Mouse (Mus musculus): ENCODE measurements around the gene Ccdc33. TPM values are rescaled to one million over a fixed set of nuclear protein-coding genes. Genes with fewer than 3 reads are reported as not detected.

Gene Ccdc33
- polyA plus RNA-seq, 1 experiment from 2014 or later = 0.13 TPM

GRCm38 (mm10) chr9:57992781-57993591 is 125.6 kb downstream of the Ccdc33 start:
- H3K9me3 ChIP-seq (ENCODE audit: control insufficient read depth, low read length) = no peaks in the 10 kb centered on the region
- ATAC-seq (ENCODE audit: low FRiP score) (no peak; the same call in 1 of the 2 replicates), DNase-seq (ENCODE audit: low spot score) (no peak)
- H3K4me1 ChIP-seq (replicated peaks; ENCODE audit: control insufficient read depth, insufficient read depth, low read length) = peaks cover 11% of the 10 kb centered on the region
- no peak overlapping the region for H3K9ac ChIP-seq
- 48% methylated on average over 8 of the region's 8 CpGs for WGBS
- no peak overlapping the region for H3K4me2 ChIP-seq (replicated peaks)
- no peak overlapping the region for H3K4me3 ChIP-seq (replicated peaks; ENCODE audit: low read length)
- H3K36me3 ChIP-seq (replicated peaks; ENCODE audit: control insufficient read depth, insufficient read depth) = no peaks in the 10 kb centered on the region
- no peak overlapping the region for H3K27ac ChIP-seq
- peaks cover 7% of the 10 kb centered on the region; the same call in 1 of the 2 replicates for H3K27me3 ChIP-seq (ENCODE audit: control insufficient read depth, insufficient read depth, low read length)

- 90% methylated on average over 3 of the region's 3 CpGs for WGBS
- H3K4me2 ChIP-seq (replicated peaks) = no peak overlapping the region
- H3K36me3 ChIP-seq (replicated peaks; ENCODE audit: control insufficient read depth, insufficient read depth) = no peaks in the 10 kb centered on the region
- H3K27me3 ChIP-seq (ENCODE audit: control insufficient read depth, insufficient read depth, low read length) = peaks cover 7% of the 10 kb centered on the region; the same call in 1 of the 2 replicates
- H3K4me3 ChIP-seq (replicated peaks; ENCODE audit: low read length) = no peak overlapping the region
- ATAC-seq (ENCODE audit: low FRiP score) (no peak), DNase-seq (ENCODE audit: low spot score) (no peak)
- no peaks in the 10 kb centered on the region for H3K9me3 ChIP-seq (ENCODE audit: control insufficient read depth, low read length)
- H3K27ac ChIP-seq = no peak overlapping the region
- H3K4me1 ChIP-seq (replicated peaks; ENCODE audit: control insufficient read depth, insufficient read depth, low read length) = 0 out of 2 replicates have a peak, but pooled peaks cover 5% of the 10 kb centered on the region
- no peak overlapping the region for H3K9ac ChIP-seq
These were observed 126.6 kb downstream of the Ccdc33 start for GRCm38 (mm10) chr9:57992060-57992459.

DNA sequence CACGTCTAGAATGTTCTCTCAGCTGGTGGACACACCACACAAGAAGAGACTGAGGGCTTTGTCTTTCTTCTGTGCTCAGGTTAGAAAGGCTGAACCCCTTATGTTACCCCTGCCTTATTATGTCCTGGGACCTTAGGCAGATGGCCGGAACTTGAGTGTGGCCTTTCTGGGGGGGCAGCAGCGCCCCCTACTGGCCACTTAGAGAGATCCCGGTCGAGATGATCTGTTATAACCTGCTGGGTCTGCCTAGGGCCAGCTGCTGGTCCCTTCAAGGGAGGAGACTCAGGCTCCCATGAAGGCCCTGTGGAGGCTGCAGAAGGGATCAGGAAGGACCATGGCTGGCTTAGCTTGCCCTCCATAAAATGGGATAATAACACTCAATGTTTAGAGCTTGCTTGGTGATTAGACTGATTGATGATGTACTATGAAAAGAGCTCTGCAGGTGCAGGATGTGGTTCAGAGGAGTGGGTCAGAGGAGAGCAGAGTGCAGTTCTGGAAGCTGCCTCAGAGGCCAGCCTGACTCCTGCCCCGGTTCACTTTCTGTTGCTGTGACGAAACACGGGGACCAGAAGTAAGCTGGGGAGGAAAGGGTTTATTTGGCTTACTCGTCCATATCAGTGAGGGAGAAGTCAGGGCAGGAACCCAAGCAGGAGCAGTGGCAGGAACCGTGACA is 128.0 kb downstream of the Ccdc33 start:
- Histone ChIP-seq H3K4me2 (replicated peaks) (no peak overlapping the region), H3K36me3 (replicated peaks; ENCODE audit: control insufficient read depth, insufficient read depth) (no peaks in the 10 kb centered on the region), H3K27me3 (ENCODE audit: control insufficient read depth, insufficient read depth, low read length) (no peaks in the 10 kb centered on the region), H3K9me3 (ENCODE audit: control insufficient read depth, low read length) (no peaks in the 10 kb centered on the region), H3K4me1 (replicated peaks; ENCODE audit: control insufficient read depth, insufficient read depth, low read length) (0 out of 2 replicates have a peak, but pooled peaks cover 5% of the 10 kb centered on the region), H3K27ac (no peak overlapping the region), H3K4me3 (replicated peaks; ENCODE audit: low read length) (no peak overlapping the region), H3K9ac (no peak overlapping the region)
- 42% methylated on average over 10 of the region's 10 CpGs for WGBS
- no peak for ATAC-seq (ENCODE audit: low FRiP score)
- DNase-seq (ENCODE audit: low spot score) = no peak

- H3K9me3 ChIP-seq (ENCODE audit: control insufficient read depth, low read length) = no peaks in the 10 kb centered on the region
- H3K9ac ChIP-seq = no peak overlapping the region
- H3K27me3 ChIP-seq (ENCODE audit: control insufficient read depth, insufficient read depth, low read length) = no peaks in the 10 kb centered on the region
- no peaks in the 10 kb centered on the region for H3K36me3 ChIP-seq (replicated peaks; ENCODE audit: control insufficient read depth, insufficient read depth)
- no peak overlapping the region for H3K4me3 ChIP-seq (replicated peaks; ENCODE audit: low read length)
- no peak overlapping the region for H3K27ac ChIP-seq
- DNase-seq (ENCODE audit: low spot score) = no peak
- WGBS = 90% methylated on average over 6 of the region's 6 CpGs
- H3K4me1 ChIP-seq (replicated peaks; ENCODE audit: control insufficient read depth, insufficient read depth, low read length) = 0 out of 2 replicates have a peak, but pooled peaks cover 5% of the 10 kb centered on the region
- no peak for ATAC-seq (ENCODE audit: low FRiP score)
- H3K4me2 ChIP-seq (replicated peaks) = no peak overlapping the region
These were observed 129.3 kb downstream of the Ccdc33 start for GRCm38 (mm10) chr9:57989309-57989708.

DNA sequence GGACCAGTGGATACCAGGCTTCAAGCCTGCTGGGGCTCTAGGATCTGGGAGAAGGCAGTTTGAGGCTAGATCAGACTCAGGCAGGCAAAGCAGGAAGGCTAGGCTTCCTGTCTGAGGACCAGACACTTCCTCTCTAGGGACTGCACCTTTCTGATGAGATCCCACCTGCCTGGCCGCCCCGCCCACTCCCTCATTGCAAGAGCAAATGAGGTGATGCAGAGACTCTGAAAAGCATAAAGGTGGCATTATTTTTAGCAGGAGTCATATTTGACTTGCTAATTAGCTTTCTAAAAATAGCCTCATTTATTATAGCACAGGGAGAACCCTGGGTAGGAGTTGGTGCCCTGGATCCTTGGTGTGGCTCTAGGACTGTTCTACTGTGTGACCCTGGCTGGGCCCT is 130.5 kb downstream of the Ccdc33 start:
- H3K4me1 ChIP-seq (replicated peaks; ENCODE audit: control insufficient read depth, insufficient read depth, low read length) = 0 out of 2 replicates have a peak, but pooled peaks cover 2% of the 10 kb centered on the region
- 75% methylated on average over 2 of the region's 2 CpGs for WGBS
- H3K36me3 ChIP-seq (replicated peaks; ENCODE audit: control insufficient read depth, insufficient read depth) = no peaks in the 10 kb centered on the region
- H3K4me2 ChIP-seq (replicated peaks) = no peak overlapping the region
- DNase-seq (ENCODE audit: low spot score) (no peak), ATAC-seq (ENCODE audit: low FRiP score) (no peak)
- H3K9ac ChIP-seq = no peak overlapping the region
- H3K9me3 ChIP-seq (ENCODE audit: control insufficient read depth, low read length) = no peaks in the 10 kb centered on the region
- no peaks in the 10 kb centered on the region for H3K27me3 ChIP-seq (ENCODE audit: control insufficient read depth, insufficient read depth, low read length)
- no peak overlapping the region for H3K4me3 ChIP-seq (replicated peaks; ENCODE audit: low read length)
- no peak overlapping the region for H3K27ac ChIP-seq

DNA sequence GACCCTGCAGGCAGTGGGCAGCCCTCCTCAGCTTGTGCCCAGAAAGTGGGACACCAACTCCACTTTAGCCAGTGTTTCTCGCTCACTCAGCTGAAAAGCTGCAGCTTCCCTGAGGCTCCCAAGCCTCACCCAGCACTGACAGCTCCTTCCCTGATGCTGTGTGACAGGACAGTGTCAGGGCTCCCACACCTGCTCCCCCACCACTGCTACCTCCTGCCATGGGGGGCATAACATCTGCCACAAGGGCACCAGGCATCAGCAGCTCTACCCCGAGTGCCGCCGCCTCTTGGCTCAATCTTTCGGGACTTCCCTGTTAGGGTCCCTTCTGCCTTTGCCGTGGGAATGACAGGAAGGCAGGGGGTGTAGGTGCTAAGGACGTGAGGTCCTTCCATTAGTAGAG is 132.3 kb downstream of the Ccdc33 start:
- Histone ChIP-seq H3K9ac (no peak overlapping the region), H3K36me3 (replicated peaks; ENCODE audit: control insufficient read depth, insufficient read depth) (no peaks in the 10 kb centered on the region), H3K27me3 (ENCODE audit: control insufficient read depth, insufficient read depth, low read length) (no peaks in the 10 kb centered on the region), H3K4me2 (replicated peaks) (no peak overlapping the region), H3K27ac (no peak overlapping the region), H3K4me1 (replicated peaks; ENCODE audit: control insufficient read depth, insufficient read depth, low read length) (no peaks in the 10 kb centered on the region), H3K9me3 (ENCODE audit: control insufficient read depth, low read length) (no peaks in the 10 kb centered on the region), H3K4me3 (replicated peaks; ENCODE audit: low read length) (no peak overlapping the region)
- no peak for DNase-seq (ENCODE audit: low spot score)
- ATAC-seq (ENCODE audit: low FRiP score) = no peak
- WGBS = 80% methylated on average over 7 of the region's 7 CpGs

GRCm38 (mm10) chr9:57985304-57985703 is 133.3 kb downstream of the Ccdc33 start:
- H3K4me1 ChIP-seq (replicated peaks; ENCODE audit: control insufficient read depth, insufficient read depth, low read length) = no peaks in the 10 kb centered on the region
- WGBS = 91% methylated on average over 8 of the region's 8 CpGs
- no peak overlapping the region for H3K9ac ChIP-seq

GRCm38 (mm10) chr9:57980570-57980969 is 138.1 kb downstream of the Ccdc33 start:
- Histone ChIP-seq H3K4me3 (replicated peaks; ENCODE audit: low read length) (no peak overlapping the region), H3K9me3 (ENCODE audit: control insufficient read depth, low read length) (no peaks in the 10 kb centered on the region), H3K4me1 (replicated peaks; ENCODE audit: control insufficient read depth, insufficient read depth, low read length) (no peaks in the 10 kb centered on the region), H3K36me3 (replicated peaks; ENCODE audit: control insufficient read depth, insufficient read depth) (no peaks in the 10 kb centered on the region), H3K27me3 (ENCODE audit: control insufficient read depth, insufficient read depth, low read length) (no peaks in the 10 kb centered on the region), H3K27ac (no peak overlapping the region), H3K4me2 (replicated peaks) (no peak overlapping the region), H3K9ac (no peak overlapping the region)
- no peak for DNase-seq (ENCODE audit: low spot score)
- WGBS = 86% methylated on average over 10 of the region's 10 CpGs
- no peak for ATAC-seq (ENCODE audit: low FRiP score)

More at GRCm38 (mm10) chr9:57985304-57985703, 133.3 kb downstream of the Ccdc33 start:
- ATAC-seq (ENCODE audit: low FRiP score) (no peak), DNase-seq (ENCODE audit: low spot score) (no peak)
- Histone ChIP-seq H3K4me2 (replicated peaks) (no peak overlapping the region), H3K9me3 (ENCODE audit: control insufficient read depth, low read length) (no peaks in the 10 kb centered on the region), H3K36me3 (replicated peaks; ENCODE audit: control insufficient read depth, insufficient read depth) (no peaks in the 10 kb centered on the region), H3K4me3 (replicated peaks; ENCODE audit: low read length) (no peak overlapping the region), H3K27me3 (ENCODE audit: control insufficient read depth, insufficient read depth, low read length) (no peaks in the 10 kb centered on the region), H3K27ac (no peak overlapping the region)

- no peak for ATAC-seq (ENCODE audit: low FRiP score)
- Histone ChIP-seq H3K4me2 (replicated peaks) (no peak overlapping the region), H3K4me1 (replicated peaks; ENCODE audit: control insufficient read depth, insufficient read depth, low read length) (no peaks in the 10 kb centered on the region), H3K9me3 (ENCODE audit: control insufficient read depth, low read length) (no peaks in the 10 kb centered on the region), H3K27me3 (ENCODE audit: control insufficient read depth, insufficient read depth, low read length) (no peaks in the 10 kb centered on the region), H3K27ac (no peak overlapping the region), H3K4me3 (replicated peaks; ENCODE audit: low read length) (no peak overlapping the region), H3K9ac (no peak overlapping the region), H3K36me3 (replicated peaks; ENCODE audit: control insufficient read depth, insufficient read depth) (no peaks in the 10 kb centered on the region)
- no peak for DNase-seq (ENCODE audit: low spot score)
- 83% methylated on average over 3 of the region's 3 CpGs for WGBS
These were observed 139.8 kb downstream of the Ccdc33 start for GRCm38 (mm10) chr9:57978858-57979257.
